Mouse (Mus musculus) embryonic facial prominence, embryonic 10.5 days (tissue): ENCODE data around the gene Cspg4. TPM values are rescaled to one million over a fixed set of nuclear protein-coding genes. Genes with fewer than 3 reads are reported as not detected.
"Not testable (repeated sequence)": the region's sequence is repeated elsewhere in the genome, so short reads cannot be mapped to it uniquely, and the experiment has no call there.

ENCODE experiments used
- DNase-seq: peaks from one replicate; pipeline ENCODE4 v3.0.0-alpha.2; 2017; ENCODE audit warnings: low spot score
- H3K27ac ChIP-seq: fragments of 300-500 bp; sonication (generic); replicated peaks from 2 replicates; pipeline ENCODE4 v1.5.1; 2016; ENCODE audit warnings: mild to moderate bottlenecking
- H3K27me3 ChIP-seq: fragments of 300-500 bp; sonication (generic); replicated peaks from 2 replicates; pipeline ENCODE4 v1.6.1; 2016; ENCODE audit warnings: low read depth, mild to moderate bottlenecking; ENCODE audit not compliant: poor library complexity, severe bottlenecking
- H3K36me3 ChIP-seq: fragments of 300-500 bp; sonication (generic); replicated peaks from 2 replicates; pipeline ENCODE4 v1.6.1; 2016; ENCODE audit warnings: mild to moderate bottlenecking, moderate library complexity
- H3K4me1 ChIP-seq: fragments of 300-500 bp; sonication (generic); 2 replicates; pipeline ENCODE4 v1.6.1; 2016
- H3K4me3 ChIP-seq: fragments of 300-500 bp; sonication (generic); 2 replicates; pipeline ENCODE4 v1.5.1; 2016; ENCODE audit warnings: mild to moderate bottlenecking, moderate library complexity
- H3K9me3 ChIP-seq: fragments of 300-500 bp; sonication (generic); 2 replicates; pipeline ENCODE4 v1.6.1; 2016; ENCODE audit warnings: mild to moderate bottlenecking
- WGBS: fragments of 180-500 bp; shearing (Covaris S2); methylation state at CpG from one replicate; pipeline ENCODE4 v1.1.7; 2016; 5-methylcytosine and 5-hydroxymethylcytosine counted together
- polyA plus RNA-seq: library from polyadenylated mRNA; unstranded; fragments of >200 nt; fragmentation: Nextera tagmentation; extraction: Ambion mirVana; gene quantifications from 2 replicates; pipeline ENCODE4 v1.2.1, GENCODE M21; 2016

Gene Cspg4
- polyA plus RNA-seq, 1 experiment from 2014 or later, result 2.5 TPM

DNA sequence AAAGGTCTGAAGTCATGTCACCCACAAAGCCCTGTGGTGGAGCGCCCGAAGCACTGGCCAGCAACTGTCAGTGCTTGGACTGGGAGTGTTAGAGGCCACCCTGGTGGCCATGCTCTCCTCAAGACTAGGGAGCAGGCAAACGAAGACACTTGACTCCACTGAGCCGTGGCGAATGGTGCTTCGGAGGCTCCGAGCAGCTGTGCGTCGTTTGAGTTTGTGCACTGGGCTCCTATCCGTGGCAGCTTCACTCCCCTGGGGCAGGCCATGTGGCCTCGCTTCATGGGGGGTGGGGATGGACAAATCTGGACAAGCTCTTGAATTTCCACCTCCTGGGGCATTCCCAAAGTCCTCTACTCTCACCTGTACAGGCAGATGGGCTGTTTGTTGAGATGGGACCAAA is 34.6 kb downstream of the Cspg4 start:
- no peaks in the 10 kb centered on the region for H3K36me3 ChIP-seq
- peaks cover 28% of the 10 kb centered on the region for H3K4me1 ChIP-seq
- no peak overlapping the region for H3K4me3 ChIP-seq
- WGBS, result 81% methylated on average over 11 of the region's 11 CpGs
- peak overlapping the region; percentile 36; the same call in 1 of the 2 replicates for H3K27ac ChIP-seq
- no peaks in the 10 kb centered on the region for H3K9me3 ChIP-seq
- no peaks in the 10 kb centered on the region for H3K27me3 ChIP-seq
- DNase-seq, result no peak

- no peaks in the 10 kb centered on the region for H3K36me3 ChIP-seq
- DNase-seq, result no peak
- no peak overlapping the region for H3K27ac ChIP-seq
- peaks cover 28% of the 10 kb centered on the region for H3K4me1 ChIP-seq
- H3K9me3 ChIP-seq, result no peaks in the 10 kb centered on the region
- H3K27me3 ChIP-seq, result no peaks in the 10 kb centered on the region
- no peak overlapping the region for H3K4me3 ChIP-seq
Observed at GRCm38 (mm10) chr9:56900060-56900459, 35.2 kb downstream of the Cspg4 start.

DNA sequence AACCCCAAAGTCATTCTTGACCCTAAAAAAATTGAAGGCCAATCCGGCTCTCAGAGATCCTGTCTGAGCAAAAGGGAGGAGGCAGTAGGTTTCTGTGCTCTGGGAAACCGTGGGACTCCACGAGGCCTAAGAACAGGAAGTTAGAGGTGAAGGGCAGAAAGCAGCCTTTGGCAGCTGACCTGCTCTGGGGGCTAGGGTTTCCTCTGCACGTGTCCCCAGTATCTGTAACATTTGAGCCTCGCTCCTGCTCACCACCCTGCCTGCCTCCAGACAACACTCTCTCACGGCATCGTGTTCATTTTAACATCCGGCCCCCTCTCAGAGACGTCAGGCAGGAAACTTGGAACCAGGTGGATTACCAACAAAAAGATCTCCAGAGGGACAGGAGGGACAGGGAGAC is 35.7 kb downstream of the Cspg4 start:
- Histone ChIP-seq H3K27ac (no peak overlapping the region), H3K9me3 (no peaks in the 10 kb centered on the region), H3K4me1 (peaks cover 28% of the 10 kb centered on the region), H3K4me3 (no peak overlapping the region), H3K36me3 (no peaks in the 10 kb centered on the region), H3K27me3 (no peaks in the 10 kb centered on the region)
- WGBS, result 34% methylated on average over 9 of the region's 9 CpGs
- DNase-seq, result peak; percentile 34

DNA sequence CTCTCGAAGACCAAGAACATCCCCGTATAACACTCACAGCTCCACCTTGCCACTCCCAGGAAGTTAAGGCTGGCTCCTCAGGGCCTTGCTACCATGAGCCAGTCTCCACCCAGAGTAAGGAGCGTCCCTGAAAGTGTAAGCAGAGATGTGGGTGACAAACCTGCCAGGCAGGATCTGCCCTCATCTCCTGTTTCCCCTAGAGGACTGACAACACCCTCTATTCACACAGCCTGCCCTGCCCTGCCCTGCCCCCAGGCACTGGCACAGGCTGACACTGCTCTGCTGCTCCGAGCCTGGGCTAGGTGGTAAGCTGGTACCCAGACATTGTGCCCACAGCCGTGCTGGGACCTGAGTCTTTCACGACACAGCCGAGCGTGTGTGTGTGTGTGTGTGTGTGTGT is 36.4 kb downstream of the Cspg4 start:
- WGBS, result 60% methylated on average over 8 of the region's 8 CpGs

DNA sequence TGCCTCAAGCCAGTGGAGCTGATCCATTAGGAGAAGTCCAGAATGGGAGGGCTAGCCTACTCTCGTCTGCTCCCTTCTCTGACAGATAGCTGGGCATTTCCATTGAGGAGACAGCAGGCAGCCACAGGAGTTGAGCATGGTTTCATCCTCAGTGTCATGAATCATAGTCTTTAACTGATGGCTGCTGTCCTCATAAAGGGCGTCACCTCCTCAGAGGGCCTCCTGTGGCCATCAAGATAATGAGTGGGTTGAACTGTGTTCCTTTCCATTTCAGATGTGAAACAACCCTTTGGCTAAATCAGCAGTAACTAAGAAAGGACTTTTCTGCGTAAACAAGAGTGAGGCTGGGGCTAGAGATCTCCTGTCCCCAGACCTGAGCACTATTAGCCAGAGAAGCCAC is 38.8 kb downstream of the Cspg4 start:
- peaks cover 24% of the 10 kb centered on the region for H3K4me1 ChIP-seq
- no peak overlapping the region for H3K4me3 ChIP-seq
- DNase-seq, result no peak
- no peaks in the 10 kb centered on the region for H3K27me3 ChIP-seq
- no peaks in the 10 kb centered on the region for H3K36me3 ChIP-seq
- no peak overlapping the region for H3K27ac ChIP-seq
- H3K9me3 ChIP-seq, result no peaks in the 10 kb centered on the region
- 87% methylated on average over 3 of the region's 3 CpGs for WGBS

More for the DNA sequence above, 36.4 kb downstream of the Cspg4 start:
- DNase-seq, result no peak
- H3K36me3 ChIP-seq, result no peaks in the 10 kb centered on the region
- peaks cover 28% of the 10 kb centered on the region for H3K4me1 ChIP-seq
- H3K4me3 ChIP-seq, result no peak overlapping the region
- H3K9me3 ChIP-seq, result no peaks in the 10 kb centered on the region
- H3K27ac ChIP-seq, result no peak overlapping the region
- no peaks in the 10 kb centered on the region for H3K27me3 ChIP-seq

GRCm38 (mm10) chr9:56907549-56907948 is 42.7 kb downstream of the Cspg4 start:
- Histone ChIP-seq H3K4me1 (no peaks in the 10 kb centered on the region), H3K9me3 (no peaks in the 10 kb centered on the region), H3K27me3 (no peaks in the 10 kb centered on the region), H3K36me3 (no peaks in the 10 kb centered on the region), H3K4me3 (no peak overlapping the region), H3K27ac (no peak overlapping the region)
- no peak for DNase-seq
- WGBS, result 83% methylated on average over 9 of the region's 9 CpGs

GRCm38 (mm10) chr9:56909991-56910390 is 45.2 kb downstream of the Cspg4 start:
- H3K36me3 ChIP-seq, result peaks cover 11% of the 10 kb centered on the region
- H3K4me3 ChIP-seq, DNase-seq, H3K4me1 ChIP-seq, H3K27ac ChIP-seq, H3K27me3 ChIP-seq, H3K9me3 ChIP-seq: not testable (repeated sequence)
- 46% methylated on average over 4 of the region's 4 CpGs for WGBS

DNA sequence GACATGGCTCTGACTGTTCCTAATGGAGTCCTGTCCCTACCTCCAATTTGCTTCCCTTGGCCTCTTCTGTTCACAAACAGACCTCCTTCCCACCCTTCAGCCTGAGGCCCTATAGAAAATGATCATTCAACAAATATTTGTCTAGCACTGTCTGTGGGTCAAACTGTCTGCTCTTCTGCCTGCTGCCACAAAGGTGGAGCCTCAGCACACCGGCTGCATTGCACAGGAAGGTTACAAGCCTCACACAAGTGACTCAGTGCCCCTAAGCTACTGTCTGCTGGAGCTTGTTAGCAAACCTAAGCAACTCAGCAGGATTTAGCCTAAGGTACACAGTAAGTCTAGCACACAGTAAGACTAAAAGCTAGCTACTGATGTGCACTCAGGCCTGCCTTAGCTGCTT is 46.2 kb downstream of the Cspg4 start:
- H3K27ac ChIP-seq, result no peak overlapping the region
- DNase-seq, result no peak
- peaks cover 21% of the 10 kb centered on the region for H3K36me3 ChIP-seq
- no peak overlapping the region for H3K4me3 ChIP-seq
- no peaks in the 10 kb centered on the region for H3K27me3 ChIP-seq
- no peaks in the 10 kb centered on the region for H3K9me3 ChIP-seq
- WGBS, result 52% methylated on average over 1 of the region's 1 CpGs
- no peaks in the 10 kb centered on the region for H3K4me1 ChIP-seq

GRCm38 (mm10) chr9:56913991-56914390 is 49.2 kb downstream of the Cspg4 start:
- DNase-seq, result no peak
- WGBS, result 91% methylated on average over 9 of the region's 9 CpGs
- H3K9me3 ChIP-seq, result no peaks in the 10 kb centered on the region
- H3K27ac ChIP-seq, result no peak overlapping the region
- peaks cover 51% of the 10 kb centered on the region for H3K36me3 ChIP-seq
- no peaks in the 10 kb centered on the region for H3K27me3 ChIP-seq
- peaks cover 5% of the 10 kb centered on the region; the same call in 1 of the 2 replicates for H3K4me1 ChIP-seq
- no peak overlapping the region for H3K4me3 ChIP-seq

GRCm38 (mm10) chr9:56915116-56915515 is 50.3 kb downstream of the Cspg4 start:
- WGBS, result 63% methylated on average over 1 of the region's 1 CpGs

DNA sequence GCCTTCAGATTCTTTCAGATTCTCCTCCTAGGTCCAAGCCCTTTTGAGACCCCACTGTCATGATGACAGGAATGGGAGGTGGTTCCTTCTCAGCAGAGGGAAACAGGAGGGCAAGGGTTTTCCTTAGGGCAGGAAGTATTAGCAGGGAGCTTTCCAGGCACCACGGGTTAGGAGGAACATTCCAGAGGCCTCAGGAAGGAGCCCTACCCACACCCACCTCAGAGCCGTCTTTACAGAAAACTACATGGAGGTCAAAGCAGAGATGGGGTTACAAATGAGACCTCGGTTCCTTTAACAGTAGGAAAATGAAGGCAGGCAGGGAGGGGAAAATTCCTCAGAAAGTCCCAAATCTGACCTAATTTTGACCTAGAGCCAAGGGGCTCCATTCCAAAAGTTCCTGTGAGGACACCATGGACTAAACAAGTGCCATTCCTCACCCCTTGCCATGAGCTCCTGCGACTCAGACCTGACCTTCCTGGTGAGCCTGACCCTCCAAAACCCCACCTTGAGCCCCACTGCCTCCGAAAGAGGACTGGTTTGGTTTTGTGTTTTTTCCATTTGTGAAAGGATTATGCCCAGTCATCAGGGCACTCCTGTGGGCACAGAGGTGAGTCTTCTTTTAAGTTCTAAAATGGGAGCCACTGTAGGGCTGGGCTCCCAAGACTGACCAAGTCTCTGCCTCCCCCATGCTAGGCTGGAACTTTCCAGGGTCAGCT is 51.0 kb downstream of the Cspg4 start:
- WGBS, result 80% methylated on average over 5 of the region's 5 CpGs
- Histone ChIP-seq H3K27ac (no peak overlapping the region), H3K9me3 (no peaks in the 10 kb centered on the region), H3K27me3 (no peaks in the 10 kb centered on the region), H3K4me1 (peaks cover 5% of the 10 kb centered on the region; the same call in 1 of the 2 replicates), H3K36me3 (peaks cover 70% of the 10 kb centered on the region), H3K4me3 (no peak overlapping the region)
- DNase-seq, result no peak

More at GRCm38 (mm10) chr9:56915116-56915515, 50.3 kb downstream of the Cspg4 start:
- no peak overlapping the region for H3K4me3 ChIP-seq
- DNase-seq, result no peak
- peaks cover 62% of the 10 kb centered on the region for H3K36me3 ChIP-seq
- H3K27me3 ChIP-seq, result no peaks in the 10 kb centered on the region
- H3K9me3 ChIP-seq, result no peaks in the 10 kb centered on the region
- peaks cover 5% of the 10 kb centered on the region; the same call in 1 of the 2 replicates for H3K4me1 ChIP-seq
- H3K27ac ChIP-seq, result no peak overlapping the region

DNA sequence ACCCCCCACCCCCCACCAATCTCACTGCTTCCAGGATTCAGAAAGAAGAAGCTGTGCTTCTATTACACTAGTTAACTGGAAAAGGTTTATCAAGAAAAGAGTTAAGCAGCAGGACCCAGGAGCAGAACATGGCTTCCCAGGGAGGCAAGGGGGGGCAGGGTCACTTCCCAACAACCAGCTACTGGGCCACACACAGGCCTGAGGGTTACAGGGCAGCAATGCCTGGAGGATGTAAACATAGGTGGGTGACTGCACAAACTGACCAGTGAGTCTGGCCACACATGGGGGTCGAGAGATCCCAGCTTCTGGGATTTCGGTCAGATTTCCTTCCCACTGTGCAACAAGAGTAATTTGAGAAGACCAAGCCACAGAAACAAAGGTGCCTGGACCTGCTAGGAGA is 52.3 kb downstream of the Cspg4 start:
- Histone ChIP-seq H3K9me3 (peaks cover 3% of the 10 kb centered on the region; the same call in 1 of the 2 replicates), H3K36me3 (peaks cover 82% of the 10 kb centered on the region), H3K27ac (no peak overlapping the region; the same call in 1 of the 2 replicates), H3K27me3 (no peaks in the 10 kb centered on the region), H3K4me3 (no peak overlapping the region), H3K4me1 (peaks cover 5% of the 10 kb centered on the region; the same call in 1 of the 2 replicates)
- 64% methylated on average over 2 of the region's 2 CpGs for WGBS
- no peak for DNase-seq

GRCm38 (mm10) chr9:56918466-56918865 is 53.6 kb downstream of the Cspg4 start:
- Histone ChIP-seq H3K4me1 (peaks cover 14% of the 10 kb centered on the region), H3K27ac (no peak overlapping the region), H3K27me3 (no peaks in the 10 kb centered on the region), H3K36me3 (peaks cover 96% of the 10 kb centered on the region), H3K9me3 (peaks cover 3% of the 10 kb centered on the region; the same call in 1 of the 2 replicates), H3K4me3 (no peak overlapping the region)
- WGBS, result 92% methylated on average over 13 of the region's 13 CpGs
- no peak for DNase-seq
